Mouse (Mus musculus): ENCODE measurements at regions not wholly inside any gene's neighbourhood (a gene's known extent, or its start where the extent isn't known, plus 50 kb on each side); places are given as distances from the start of the nearest gene placed in this dataset.

DNA sequence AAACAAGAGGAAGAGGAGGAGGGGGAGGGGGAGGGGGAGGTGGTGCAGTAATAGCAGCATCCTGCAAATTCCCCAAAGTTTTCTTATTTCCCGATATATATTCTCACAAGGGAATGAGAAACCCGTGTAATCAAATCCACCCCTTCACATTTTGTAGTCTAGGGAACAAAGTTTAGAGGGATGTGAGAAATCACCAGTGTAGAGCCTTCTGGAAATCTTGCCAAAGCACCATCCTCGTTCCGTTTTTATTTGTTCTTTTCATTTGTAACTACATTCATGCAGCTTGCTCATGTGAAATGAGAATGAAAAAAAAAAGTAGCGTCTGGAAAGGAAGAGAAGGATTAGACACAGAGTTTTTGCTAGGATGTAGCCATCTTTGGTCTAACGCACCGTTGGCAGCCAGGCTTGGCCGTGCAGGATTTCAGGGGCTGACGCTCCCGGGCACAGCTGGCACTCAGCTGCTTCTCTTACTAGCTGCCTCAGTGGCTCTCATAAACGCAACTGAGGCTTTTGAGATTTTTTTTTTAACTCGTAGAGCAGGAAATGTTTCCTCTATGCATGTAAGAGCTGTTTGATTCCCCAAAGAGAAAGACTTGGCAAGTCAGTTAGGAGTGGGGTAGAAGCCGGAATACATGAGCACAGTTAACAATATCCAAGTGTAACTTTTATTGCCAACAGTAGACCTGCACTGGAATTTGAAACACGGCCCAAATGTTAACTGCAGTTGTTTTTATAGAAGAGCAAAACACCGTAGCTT, 72.5 kb upstream of the Meis1 start:
- TF ChIP-seq MYC (IDR thresholded peaks at IDR 0.05; ENCODE audit: low read depth, low read length): no peak
- TF ChIP-seq USF2 (conservative IDR thresholded peaks at IDR 0.05; ENCODE audit: low read depth, low read length): no peak
- no peak for TF ChIP-seq CTCF (conservative IDR thresholded peaks at IDR 0.05 in 1 of 2, IDR thresholded peaks at IDR 0.05 in 1 of 2; ENCODE audit: low read depth in 2 of 2, low read length in 2 of 2)
- TF ChIP-seq KAT2A (IDR thresholded peaks at IDR 0.05; ENCODE audit: insufficient replicate concordance, low read length): no peak
- no peak for TF ChIP-seq CHD2 (IDR thresholded peaks at IDR 0.05; ENCODE audit: low read length)
